Mouse (Mus musculus): ENCODE data around the gene Hacl1.

DNA sequence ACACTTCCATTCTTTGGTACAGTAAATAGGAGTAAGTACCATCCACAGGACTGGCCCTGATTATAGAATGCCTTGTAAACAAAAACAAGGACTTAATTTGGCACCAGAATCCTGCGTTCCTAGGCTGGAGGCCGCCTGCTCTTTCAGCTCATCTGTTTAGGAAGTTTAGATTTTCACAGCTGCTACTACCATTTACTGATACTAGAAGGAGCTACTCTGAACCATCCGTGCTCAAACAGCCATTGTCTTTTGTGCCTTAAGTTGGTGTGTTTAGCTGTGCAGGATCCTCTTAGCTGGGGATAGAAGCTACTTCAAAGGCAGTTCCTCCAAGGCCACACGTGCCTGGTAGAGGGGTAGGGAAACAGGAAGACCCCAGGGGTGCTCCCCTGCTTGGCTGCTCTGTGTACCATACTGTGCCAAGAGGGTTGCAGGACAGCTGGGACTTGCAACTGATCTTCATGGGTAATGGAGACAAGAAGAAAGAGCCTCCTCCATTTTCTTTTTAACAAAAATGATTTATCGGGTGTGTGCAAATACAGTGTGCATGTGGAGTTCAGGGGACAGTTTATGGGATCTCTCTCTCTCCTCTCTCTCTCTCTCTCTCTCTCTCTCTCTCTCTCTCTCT is 41.0 kb upstream of the Hacl1 start:
- TF ChIP-seq MAFK (IDR thresholded peaks at IDR 0.05; ENCODE audit: insufficient read depth, low read depth, low read length) (no peak), CHD2 (IDR thresholded peaks at IDR 0.05; ENCODE audit: low read depth, low read length) (no peak), ZC3H11A (IDR thresholded peaks at IDR 0.05; ENCODE audit: borderline replicate concordance, low read depth, low read length) (no peak), HCFC1 (IDR thresholded peaks at IDR 0.05; ENCODE audit: borderline replicate concordance, insufficient read depth, low read length) (no peak), ZNF384 (IDR thresholded peaks at IDR 0.05; ENCODE audit: low read depth, low read length) (no peak)
